Mouse (Mus musculus) bone marrow, adult 2 months (tissue): ENCODE results near the gene Dph2.

Experiments used
- CTCF ChIP-seq: fragments of 200-500 bp; IDR thresholded peaks from 2 replicates; pipeline ENCODE4 v1.5.1; 2011; ENCODE audit warnings: low read length, control low read depth; ENCODE audit not compliant: control insufficient read depth, insufficient read depth
- POLR2A ChIP-seq: fragments of 200-500 bp; IDR thresholded peaks from 2 replicates; pipeline ENCODE4 v1.6.1; 2011; ENCODE audit warnings: low read depth, mild to moderate bottlenecking, control low read depth, low read length, borderline replicate concordance; ENCODE audit not compliant: control insufficient read depth

- no peak for TF ChIP-seq POLR2A
- no peak for TF ChIP-seq CTCF
These were observed 22.2 kb upstream of the Dph2 start for GRCm38 (mm10) chr4:117914031-117914430.
